Mouse (Mus musculus): ENCODE results near the gene Ppp1r12c. TPM values are rescaled to one million over a fixed set of nuclear protein-coding genes. Genes with fewer than 3 reads are reported as not detected.
A peak's percentile ranks its signal among the peaks of the same experiment; 100 is the strongest.

The Ppp1r12c gene
- total RNA-seq, 2 experiments from 2014 or later, result 130 to 133 TPM

GRCm38 (mm10) chr7:4447138-4447537 lies 54.3 kb downstream of the Ppp1r12c start:
- no peak for ATAC-seq (replicated peaks; ENCODE audit: low FRiP score, poor library complexity, severe bottlenecking)

- ATAC-seq (replicated peaks; ENCODE audit: low FRiP score, poor library complexity, severe bottlenecking), result peak; percentile 99
Observed at GRCm38 (mm10) chr7:4445216-4445791, 56.2 kb downstream of the Ppp1r12c start, which contains the start of gene Rdh13. Rdh13 (minus strand) TSS chr7:4445649.

- ATAC-seq (replicated peaks; ENCODE audit: low FRiP score, poor library complexity, severe bottlenecking), result no peak
Observed at GRCm38 (mm10) chr7:4440549-4440948, 60.9 kb downstream of the Ppp1r12c start.

- no peak for ATAC-seq (replicated peaks; ENCODE audit: low FRiP score, poor library complexity, severe bottlenecking)
Observed at GRCm38 (mm10) chr7:4437721-4438120, 63.8 kb downstream of the Ppp1r12c start.

- no peak for ATAC-seq (replicated peaks; ENCODE audit: low FRiP score, poor library complexity, severe bottlenecking)
Observed at GRCm38 (mm10) chr7:4432026-4432425, 69.5 kb downstream of the Ppp1r12c start.

- ATAC-seq (replicated peaks; ENCODE audit: low FRiP score, poor library complexity, severe bottlenecking), result 0 out of 2 replicates have a peak, but pooled peaks have one; percentile 51
Observed at GRCm38 (mm10) chr7:4431548-4431947, 69.9 kb downstream of the Ppp1r12c start.

Other genes starting within 250 kb of the Ppp1r12c start
- gene Ncr1, start 164.0 kb downstream of the Ppp1r12c start, total RNA-seq (2015; ENCODE audit: low replicate concordance), result 3.6 TPM in 1 of 2 replicates, not detected in the other
- 2.1 and 6.4 TPM in 2 replicates for gene Ncr1, start 164.0 kb downstream of the Ppp1r12c start, total RNA-seq (2017; ENCODE audit: low replicate concordance)
- gene Gp6, start 103.9 kb downstream of the Ppp1r12c start, total RNA-seq (2015; ENCODE audit: low replicate concordance), result not detected in 2 replicates
- not detected in 2 replicates for gene Gp6, start 103.9 kb downstream of the Ppp1r12c start, total RNA-seq (2017; ENCODE audit: low replicate concordance)
- gene Rdh13, start 56.0 kb downstream of the Ppp1r12c start, total RNA-seq (2015; ENCODE audit: low replicate concordance), result 0.72 and 1.3 TPM in 2 replicates
- gene Rdh13, start 56.0 kb downstream of the Ppp1r12c start, total RNA-seq (2017; ENCODE audit: low replicate concordance), result 0.45 and 1.5 TPM in 2 replicates
- gene Eps8l1, start 41.0 kb downstream of the Ppp1r12c start, total RNA-seq (2015; ENCODE audit: low replicate concordance), result 2.9 and 6.1 TPM in 2 replicates
- gene Eps8l1, start 41.0 kb downstream of the Ppp1r12c start, total RNA-seq (2017; ENCODE audit: low replicate concordance), result 6.2 and 11.2 TPM in 2 replicates
- 1.4 TPM in 1 of 2 replicates, not detected in the other for gene Tnnt1, start 14.7 kb upstream of the Ppp1r12c start, total RNA-seq (2015; ENCODE audit: low replicate concordance)
- 3.9 TPM in 1 of 2 replicates, not detected in the other for gene Tnnt1, start 14.7 kb upstream of the Ppp1r12c start, total RNA-seq (2017; ENCODE audit: low replicate concordance)
- gene Tnni3, start 22.5 kb upstream of the Ppp1r12c start, total RNA-seq (2015; ENCODE audit: low replicate concordance), result not detected in 2 replicates
- not detected in 2 replicates for gene Tnni3, start 22.5 kb upstream of the Ppp1r12c start, total RNA-seq (2017; ENCODE audit: low replicate concordance)
- not detected in 2 replicates for gene Dnaaf3, start 30.8 kb upstream of the Ppp1r12c start, total RNA-seq (2015; ENCODE audit: low replicate concordance)
- gene Dnaaf3, start 30.8 kb upstream of the Ppp1r12c start, total RNA-seq (2017; ENCODE audit: low replicate concordance), result 0.64 TPM in 1 of 2 replicates, not detected in the other
- gene Syt5, start 45.9 kb upstream of the Ppp1r12c start, total RNA-seq (2015; ENCODE audit: low replicate concordance), result not detected in 2 replicates
- not detected in 2 replicates for gene Syt5, start 45.9 kb upstream of the Ppp1r12c start, total RNA-seq (2017; ENCODE audit: low replicate concordance)
- not detected in 2 replicates for gene Ptprh, start 102.4 kb upstream of the Ppp1r12c start, total RNA-seq (2015; ENCODE audit: low replicate concordance)
- not detected in 2 replicates for gene Ptprh, start 102.4 kb upstream of the Ppp1r12c start, total RNA-seq (2017; ENCODE audit: low replicate concordance)
- 72.1 and 91.0 TPM in 2 replicates for gene Tmem86b, start 129.7 kb upstream of the Ppp1r12c start, total RNA-seq (2015; ENCODE audit: low replicate concordance)
- 37.6 and 45.8 TPM in 2 replicates for gene Tmem86b, start 129.7 kb upstream of the Ppp1r12c start, total RNA-seq (2017; ENCODE audit: low replicate concordance)
- 62.0 and 84.3 TPM in 2 replicates for gene Ppp6r1, start 157.3 kb upstream of the Ppp1r12c start, total RNA-seq (2015; ENCODE audit: low replicate concordance)
- gene Ppp6r1, start 157.3 kb upstream of the Ppp1r12c start, total RNA-seq (2017; ENCODE audit: low replicate concordance), result 73.6 and 85.1 TPM in 2 replicates
- gene Hspbp1, start 183.4 kb upstream of the Ppp1r12c start, total RNA-seq (2015; ENCODE audit: low replicate concordance), result 4.0 and 32.3 TPM in 2 replicates
- gene Hspbp1, start 183.4 kb upstream of the Ppp1r12c start, total RNA-seq (2017; ENCODE audit: low replicate concordance), result 2.8 and 3.2 TPM in 2 replicates
- gene Brsk1, start 188.9 kb upstream of the Ppp1r12c start, total RNA-seq (2015; ENCODE audit: low replicate concordance), result not detected in 2 replicates
- not detected in 2 replicates for gene Brsk1, start 188.9 kb upstream of the Ppp1r12c start, total RNA-seq (2017; ENCODE audit: low replicate concordance)
- gene Tmem150b, start 223.6 kb upstream of the Ppp1r12c start, total RNA-seq (2015; ENCODE audit: low replicate concordance), result 1.4 TPM in 1 of 2 replicates, not detected in the other
- gene Tmem150b, start 223.6 kb upstream of the Ppp1r12c start, total RNA-seq (2017; ENCODE audit: low replicate concordance), result 0.68 TPM in 1 of 2 replicates, not detected in the other
- 24.9 and 33.1 TPM in 2 replicates for gene Kmt5c, start 238.4 kb upstream of the Ppp1r12c start, total RNA-seq (2015; ENCODE audit: low replicate concordance)
- 59.4 and 64.2 TPM in 2 replicates for gene Kmt5c, start 238.4 kb upstream of the Ppp1r12c start, total RNA-seq (2017; ENCODE audit: low replicate concordance)

Data from erythroid progenitor cell, adult 5-6 weeks (primary cell).